Mouse (Mus musculus) heart, embryonic 15.5 days (tissue): ENCODE measurements at regions not wholly inside any gene's neighbourhood (a gene's known extent, or its start where the extent isn't known, plus 50 kb on each side); places are given as distances from the start of the nearest gene placed in this dataset.
"Not testable (repeated sequence)": the region's sequence is repeated elsewhere in the genome, so short reads cannot be mapped to it uniquely, and the experiment has no call there.

Experiments used
- ATAC-seq: fragments of 200-750 bp; cut with Nextera tagmentation; replicated peaks from 2 replicates; pipeline ENCODE4 v1.8.0; 2017; ENCODE audit warnings: low read depth, moderate TSS enrichment; ENCODE audit not compliant: insufficient number of reproducible peaks, insufficient read depth, low FRiP score
- H3K27ac ChIP-seq: fragments of 300-500 bp; sonication (generic); 2 replicates; pipeline ENCODE4 v1.5.1; 2015; ENCODE audit warnings: mild to moderate bottlenecking, inconsistent platforms
- H3K27me3 ChIP-seq: fragments of 300-500 bp; sonication (generic); 2 replicates; pipeline ENCODE4 v1.6.1; 2015; ENCODE audit warnings: inconsistent platforms
- H3K36me3 ChIP-seq: fragments of 300-500 bp; sonication (generic); 2 replicates; pipeline ENCODE4 v1.6.1; 2015; ENCODE audit warnings: mild to moderate bottlenecking, inconsistent platforms
- H3K4me1 ChIP-seq: fragments of 300-500 bp; sonication (generic); replicated peaks from 2 replicates; pipeline ENCODE4 v1.6.1; 2015; ENCODE audit warnings: inconsistent platforms
- H3K4me2 ChIP-seq: fragments of 300-500 bp; sonication (generic); 2 replicates; pipeline ENCODE4 v1.6.1; 2015; ENCODE audit warnings: inconsistent platforms, mild to moderate bottlenecking, moderate library complexity
- H3K4me3 ChIP-seq: fragments of 300-500 bp; sonication (generic); 2 replicates; pipeline ENCODE4 v1.5.1; 2015; ENCODE audit warnings: mild to moderate bottlenecking, inconsistent platforms
- H3K9ac ChIP-seq: fragments of 300-500 bp; sonication (generic); 2 replicates; pipeline ENCODE4 v1.6.1; 2015; ENCODE audit warnings: mild to moderate bottlenecking, inconsistent platforms
- H3K9me3 ChIP-seq: fragments of 300-500 bp; sonication (generic); replicated peaks from 2 replicates; pipeline ENCODE4 v1.6.1; 2016; ENCODE audit warnings: inconsistent platforms
- WGBS: fragments of 180-500 bp; shearing (Covaris S2); methylation state at CpG from one replicate; pipeline ENCODE4 v1.1.7; 2015; ENCODE audit warnings: mixed read lengths; 5-methylcytosine and 5-hydroxymethylcytosine counted together

- no peak for ATAC-seq
- Histone ChIP-seq H3K27me3 (no peaks in the 10 kb centered on the region), H3K9me3 (no peaks in the 10 kb centered on the region), H3K4me2 (no peak overlapping the region), H3K4me1 (peaks cover 19% of the 10 kb centered on the region), H3K27ac (no peak overlapping the region), H3K9ac (no peak overlapping the region), H3K36me3 (no peaks in the 10 kb centered on the region), H3K4me3 (no peak overlapping the region)
- 60% methylated on average over 1 of the region's 1 CpGs for WGBS
Observed at GRCm38 (mm10) chr3:38276948-38277504, 207.6 kb downstream of the Ankrd50 start.

GRCm38 (mm10) chr3:38275321-38275720 lies 209.3 kb downstream of the Ankrd50 start:
- Histone ChIP-seq H3K4me2 (no peak overlapping the region), H3K27me3 (no peaks in the 10 kb centered on the region), H3K36me3 (no peaks in the 10 kb centered on the region), H3K9ac (no peak overlapping the region), H3K4me1 (peaks cover 7% of the 10 kb centered on the region), H3K27ac (peak overlapping the region; percentile 74), H3K9me3 (no peaks in the 10 kb centered on the region), H3K4me3 (no peak overlapping the region)
- 52% methylated on average over 2 of the region's 2 CpGs for WGBS
- ATAC-seq = peak; percentile 88

- no peak overlapping the region for H3K4me2 ChIP-seq
Observed at GRCm38 (mm10) chr3:38270742-38271141, 213.9 kb downstream of the Ankrd50 start.

DNA sequence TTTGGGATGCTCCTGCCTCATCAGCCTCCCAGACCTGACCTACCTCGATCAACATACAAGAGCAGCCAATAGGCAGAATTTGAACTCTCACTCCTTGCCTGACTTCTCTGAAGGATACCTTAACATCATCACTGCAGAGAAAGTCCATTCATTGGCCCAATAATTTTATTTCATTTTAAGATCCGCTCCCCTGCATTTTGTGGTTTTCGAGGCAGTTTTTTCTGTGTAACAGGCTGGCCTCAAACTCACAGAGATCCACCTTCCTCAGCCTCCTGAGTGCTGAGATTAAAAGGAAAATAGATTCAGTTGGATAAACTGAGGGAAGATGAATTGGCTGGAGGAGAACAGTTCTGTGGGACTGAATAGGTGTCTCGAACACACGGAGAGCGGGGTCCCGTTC lies 216.4 kb downstream of the Ankrd50 start:
- Histone ChIP-seq H3K4me3 (no peak overlapping the region), H3K4me2 (no peak overlapping the region), H3K4me1 (no peaks in the 10 kb centered on the region), H3K27me3 (no peaks in the 10 kb centered on the region), H3K9ac (no peak overlapping the region), H3K36me3 (no peaks in the 10 kb centered on the region), H3K27ac (no peak overlapping the region), H3K9me3 (0 out of 2 replicates have a peak, but pooled peaks cover 3% of the 10 kb centered on the region)
- 94% methylated on average over 7 of the region's 7 CpGs for WGBS
- ATAC-seq = no peak

More at GRCm38 (mm10) chr3:38270742-38271141, 213.9 kb downstream of the Ankrd50 start:
- WGBS = 56% methylated on average over 6 of the region's 6 CpGs
- ATAC-seq = no peak
- H3K4me1 ChIP-seq = no peaks in the 10 kb centered on the region
- no peak overlapping the region for H3K27ac ChIP-seq
- H3K36me3 ChIP-seq = no peaks in the 10 kb centered on the region
- 0 out of 2 replicates have a peak, but pooled peaks cover 3% of the 10 kb centered on the region for H3K9me3 ChIP-seq
- no peaks in the 10 kb centered on the region for H3K27me3 ChIP-seq
- no peak overlapping the region for H3K4me3 ChIP-seq
- H3K9ac ChIP-seq = no peak overlapping the region

- Histone ChIP-seq H3K9me3 (0 out of 2 replicates have a peak, but pooled peaks cover 3% of the 10 kb centered on the region), H3K4me1 (no peaks in the 10 kb centered on the region), H3K4me2 (no peak overlapping the region), H3K9ac (no peak overlapping the region), H3K27ac (no peak overlapping the region), H3K27me3 (no peaks in the 10 kb centered on the region), H3K4me3 (no peak overlapping the region), H3K36me3 (no peaks in the 10 kb centered on the region)
- 65% methylated on average over 16 of the region's 16 CpGs for WGBS
- ATAC-seq = no peak
Observed at GRCm38 (mm10) chr3:38263261-38264141, 221.1 kb downstream of the Ankrd50 start.

- no peak for ATAC-seq
- H3K4me1 ChIP-seq = peaks cover 7% of the 10 kb centered on the region
- H3K36me3 ChIP-seq = no peaks in the 10 kb centered on the region
- H3K9me3 ChIP-seq = 0 out of 2 replicates have a peak, but pooled peaks cover 3% of the 10 kb centered on the region
- no peak overlapping the region for H3K9ac ChIP-seq
- H3K4me3 ChIP-seq = no peak overlapping the region
- 73% methylated on average over 11 of the region's 11 CpGs for WGBS
- no peaks in the 10 kb centered on the region for H3K27me3 ChIP-seq
- H3K4me2 ChIP-seq = no peak overlapping the region
- no peak overlapping the region for H3K27ac ChIP-seq
Observed at GRCm38 (mm10) chr3:38261326-38262075, 223.1 kb downstream of the Ankrd50 start.

DNA sequence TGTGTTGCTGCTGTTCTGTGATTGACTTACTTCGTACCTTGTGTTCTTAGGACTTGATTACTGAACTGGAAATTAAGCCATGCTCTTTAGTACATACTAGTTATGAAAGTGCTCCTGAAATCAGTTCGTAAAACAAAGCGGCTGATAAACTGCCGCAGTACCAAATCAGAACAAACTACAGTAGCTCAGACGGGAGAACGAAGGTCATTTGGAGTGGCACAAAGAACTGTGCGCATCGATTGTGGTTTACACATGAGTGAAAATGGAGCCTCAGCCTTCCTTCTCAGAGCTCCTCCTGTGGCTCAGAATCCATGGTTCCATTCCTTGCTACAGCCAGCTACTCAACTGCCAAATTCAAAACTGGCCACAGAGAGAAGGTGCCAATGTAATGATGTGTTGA lies 225.4 kb downstream of the Ankrd50 start:
- H3K9me3 ChIP-seq, H3K4me3 ChIP-seq, H3K4me2 ChIP-seq, ATAC-seq, H3K36me3 ChIP-seq, H3K4me1 ChIP-seq, H3K9ac ChIP-seq, H3K27ac ChIP-seq, H3K27me3 ChIP-seq: not testable (repeated sequence)
- 92% methylated on average over 8 of the region's 8 CpGs for WGBS

DNA sequence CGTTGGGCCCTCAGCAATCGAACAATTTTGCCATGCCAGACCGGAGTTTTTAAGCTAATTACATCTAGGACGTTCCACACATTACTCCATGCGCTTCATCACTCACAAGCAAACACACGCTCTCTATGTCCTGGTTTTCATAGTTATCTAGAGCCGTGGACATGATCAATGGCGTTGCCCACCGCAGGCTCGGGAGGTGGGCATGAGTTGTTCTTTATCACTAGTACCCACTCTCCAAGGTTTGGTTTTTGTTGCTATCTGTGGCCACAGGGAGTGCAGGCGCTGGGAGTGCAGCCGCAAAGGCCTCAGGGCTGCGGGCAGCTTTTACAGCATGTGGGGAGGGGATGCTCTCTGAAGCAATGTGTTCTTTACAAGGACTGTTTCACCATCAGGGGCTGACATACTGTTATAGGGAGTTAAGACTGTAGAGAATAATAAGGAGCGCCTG lies 226.8 kb downstream of the Ankrd50 start:
- H3K4me2 ChIP-seq = no peak overlapping the region
- H3K27ac ChIP-seq = no peak overlapping the region
- H3K9me3 ChIP-seq = no peaks in the 10 kb centered on the region
- ATAC-seq = no peak
- WGBS = 56% methylated on average over 14 of the region's 14 CpGs
- no peaks in the 10 kb centered on the region for H3K27me3 ChIP-seq
- peaks cover 7% of the 10 kb centered on the region for H3K4me1 ChIP-seq
- no peak overlapping the region for H3K4me3 ChIP-seq
- H3K36me3 ChIP-seq = no peaks in the 10 kb centered on the region
- H3K9ac ChIP-seq = no peak overlapping the region

GRCm38 (mm10) chr3:38257076-38257842 lies 227.4 kb downstream of the Ankrd50 start:
- Histone ChIP-seq H3K36me3 (no peaks in the 10 kb centered on the region), H3K9me3 (no peaks in the 10 kb centered on the region), H3K4me3 (no peak overlapping the region), H3K27me3 (no peaks in the 10 kb centered on the region), H3K9ac (no peak overlapping the region), H3K27ac (no peak overlapping the region), H3K4me2 (no peak overlapping the region), H3K4me1 (peaks cover 7% of the 10 kb centered on the region)
- no peak for ATAC-seq
- WGBS = 73% methylated on average over 14 of the region's 14 CpGs

DNA sequence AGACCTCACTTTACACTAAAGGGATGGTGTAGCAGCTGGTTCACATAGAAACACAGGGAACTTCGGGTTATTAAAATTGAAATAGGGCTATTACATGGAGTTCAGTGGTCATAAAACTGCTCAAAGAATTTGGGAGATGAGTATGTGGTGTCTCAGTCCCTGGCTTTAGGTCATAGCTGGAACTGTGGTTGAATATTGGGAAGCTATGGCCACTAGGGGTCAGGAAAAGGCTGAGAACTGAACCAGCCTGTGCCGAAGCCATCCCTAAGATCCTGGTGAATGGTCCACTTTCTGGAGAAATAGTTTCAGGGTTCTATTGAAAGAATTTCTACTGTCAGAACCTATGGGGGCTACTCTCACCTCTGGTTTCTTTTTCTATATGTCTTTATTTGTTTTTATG lies 229.0 kb downstream of the Ankrd50 start:
- Histone ChIP-seq H3K36me3 (no peaks in the 10 kb centered on the region), H3K27ac (no peak overlapping the region), H3K9me3 (no peaks in the 10 kb centered on the region), H3K4me2 (no peak overlapping the region), H3K4me3 (no peak overlapping the region), H3K9ac (no peak overlapping the region), H3K27me3 (no peaks in the 10 kb centered on the region), H3K4me1 (peaks cover 8% of the 10 kb centered on the region)
- WGBS = 17% methylated on average over 2 of the region's 2 CpGs
- no peak for ATAC-seq

GRCm38 (mm10) chr3:38254896-38255295 lies 229.7 kb downstream of the Ankrd50 start:
- H3K36me3 ChIP-seq = no peaks in the 10 kb centered on the region
- 9% methylated on average over 2 of the region's 2 CpGs for WGBS
- H3K9me3 ChIP-seq = no peaks in the 10 kb centered on the region
- peaks cover 11% of the 10 kb centered on the region for H3K4me1 ChIP-seq
- H3K27ac ChIP-seq = peak overlapping the region; percentile 46
- peak; percentile 84 for ATAC-seq
- no peak overlapping the region for H3K9ac ChIP-seq
- no peak overlapping the region for H3K4me3 ChIP-seq
- H3K4me2 ChIP-seq = no peak overlapping the region
- no peaks in the 10 kb centered on the region for H3K27me3 ChIP-seq
